Mouse (Mus musculus) lung, embryonic 14.5 days (tissue): ENCODE results near the gene Negr1. TPM values are rescaled to one million over a fixed set of nuclear protein-coding genes. Genes with fewer than 3 reads are reported as not detected.

Experiments used
- ATAC-seq: fragments of 200-750 bp; cut with Nextera tagmentation; 2 replicates; pipeline ENCODE4 v1.8.0; 2017; ENCODE audit warnings: mild to moderate bottlenecking, moderate TSS enrichment, moderate library complexity; ENCODE audit not compliant: insufficient read depth
- DNase-seq: peaks from one replicate; pipeline ENCODE4 v3.0.0-alpha.2; 2015
- H3K27ac ChIP-seq: fragments of 300-500 bp; sonication (generic); 2 replicates; pipeline ENCODE4 v1.5.1; 2014; ENCODE audit warnings: low read depth, mild to moderate bottlenecking, moderate library complexity
- H3K27me3 ChIP-seq: fragments of 300-500 bp; sonication (generic); 2 replicates; pipeline ENCODE4 v1.6.1; 2014; ENCODE audit warnings: low read length, control low read depth; ENCODE audit not compliant: insufficient read depth
- H3K36me3 ChIP-seq: fragments of 300-500 bp; sonication (generic); 2 replicates; pipeline ENCODE4 v1.6.1; 2014; ENCODE audit warnings: control low read depth; ENCODE audit not compliant: insufficient read depth
- H3K4me1 ChIP-seq: fragments of 300-500 bp; sonication (generic); 2 replicates; pipeline ENCODE4 v1.6.1; 2014; ENCODE audit warnings: antibody characterized with exemption, control low read depth; ENCODE audit not compliant: insufficient read depth
- H3K4me2 ChIP-seq: fragments of 300-500 bp; sonication (generic); 2 replicates; pipeline ENCODE4 v1.6.1; 2014; ENCODE audit warnings: mild to moderate bottlenecking
- H3K4me3 ChIP-seq: fragments of 300-500 bp; sonication (generic); 2 replicates; pipeline ENCODE4 v1.5.1; 2014; ENCODE audit warnings: low read depth, low read length
- H3K9ac ChIP-seq: fragments of 300-500 bp; sonication (generic); 2 replicates; pipeline ENCODE4 v1.6.1; 2014
- H3K9me3 ChIP-seq: fragments of 300-500 bp; sonication (generic); 2 replicates; pipeline ENCODE4 v1.6.1; 2016; ENCODE audit warnings: low read depth, low read length, control low read depth
- CTCF ChIP-seq: IDR thresholded peaks from 2 replicates; pipeline ENCODE4 v1.5.1; 2016; ENCODE audit warnings: antibody characterized with exemption, low read depth
- WGBS: fragments of 180-500 bp; shearing (Covaris S2); extraction: QIAGEN DNeasy Blood & Tissue Kit; methylation state at CpG from one replicate; pipeline ENCODE4 v1.1.7; 2014; 5-methylcytosine and 5-hydroxymethylcytosine counted together
- polyA plus RNA-seq: library from polyadenylated mRNA; unstranded; fragments of >200 nt; fragmentation: Nextera tagmentation; extraction: Ambion mirVana; gene quantifications from 2 replicates; pipeline ENCODE4 v1.2.1, GENCODE M21; 2014

Gene Negr1
- polyA plus RNA-seq, 1 experiment from 2014 or later, result 7.8 TPM

DNA sequence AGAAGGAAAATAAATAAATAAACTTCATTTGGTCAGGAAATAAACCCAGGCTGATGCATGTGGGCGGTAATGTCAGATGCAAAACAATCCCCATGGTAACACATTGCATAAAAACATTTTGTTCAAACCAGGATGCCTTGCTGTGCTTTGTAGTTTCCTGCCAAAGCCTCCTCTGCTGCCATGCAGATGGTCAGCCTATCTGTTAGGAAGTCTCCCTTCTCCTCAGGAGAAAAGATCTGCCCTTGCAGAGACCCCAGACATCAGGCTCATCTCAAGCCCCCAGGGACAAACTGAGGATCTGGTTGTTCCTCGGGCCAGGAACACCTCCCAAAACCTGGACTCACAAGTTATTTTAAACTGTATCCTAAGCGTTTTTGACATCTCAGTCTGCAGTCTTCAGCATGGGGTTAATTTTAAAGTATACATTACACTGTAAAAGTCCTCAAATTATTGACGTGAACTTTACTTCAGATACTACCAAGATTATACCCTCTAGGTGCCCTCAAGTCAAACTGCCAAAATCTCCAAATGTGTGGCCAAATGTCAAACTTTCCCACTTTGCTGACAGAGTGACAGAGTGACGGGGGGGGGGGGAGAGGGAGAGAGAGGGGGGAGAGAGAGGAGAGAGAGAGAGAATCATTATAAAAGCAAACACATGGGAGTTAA lies 366.9 kb downstream of the Negr1 start:
- no peaks in the 10 kb centered on the region for H3K36me3 ChIP-seq
- H3K27me3 ChIP-seq, result no peaks in the 10 kb centered on the region
- no peak overlapping the region for H3K4me2 ChIP-seq
- WGBS, result 48% methylated on average over 5 of the region's 5 CpGs
- TF ChIP-seq CTCF, result no peak
- H3K4me3 ChIP-seq, result no peak overlapping the region
- no peak overlapping the region for H3K27ac ChIP-seq
- no peak overlapping the region for H3K9ac ChIP-seq
- DNase-seq (peak; percentile 30), ATAC-seq (peak; percentile 22; the same call in 1 of the 2 replicates)
- H3K9me3 ChIP-seq, result no peaks in the 10 kb centered on the region
- H3K4me1 ChIP-seq, result no peaks in the 10 kb centered on the region; the same call in 1 of the 2 replicates

DNA sequence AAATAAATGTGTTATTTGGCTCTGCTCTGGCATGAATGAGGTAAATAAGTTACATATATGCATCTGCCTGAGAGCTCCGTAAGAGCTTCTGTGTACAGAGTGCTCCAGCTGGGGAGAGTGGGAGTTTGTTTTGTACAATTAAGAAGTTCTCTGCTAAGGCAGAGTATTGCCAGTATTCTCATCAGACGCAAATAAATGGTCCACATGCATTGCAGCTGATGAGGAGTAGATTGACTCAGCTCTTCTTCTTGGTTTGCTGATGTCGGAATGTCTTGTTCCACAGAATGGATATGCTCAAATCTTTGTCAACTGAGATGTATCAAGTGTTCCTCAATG lies 367.4 kb downstream of the Negr1 start:
- Histone ChIP-seq H3K9ac (no peak overlapping the region), H3K4me2 (no peak overlapping the region), H3K36me3 (no peaks in the 10 kb centered on the region), H3K4me3 (no peak overlapping the region), H3K9me3 (no peaks in the 10 kb centered on the region), H3K27me3 (no peaks in the 10 kb centered on the region), H3K4me1 (no peaks in the 10 kb centered on the region; the same call in 1 of the 2 replicates), H3K27ac (no peak overlapping the region)
- DNase-seq (peak; percentile 25), ATAC-seq (peak; percentile 54; the same call in 1 of the 2 replicates)
- no peak for TF ChIP-seq CTCF
- WGBS, result 68% methylated on average over 3 of the region's 3 CpGs

DNA sequence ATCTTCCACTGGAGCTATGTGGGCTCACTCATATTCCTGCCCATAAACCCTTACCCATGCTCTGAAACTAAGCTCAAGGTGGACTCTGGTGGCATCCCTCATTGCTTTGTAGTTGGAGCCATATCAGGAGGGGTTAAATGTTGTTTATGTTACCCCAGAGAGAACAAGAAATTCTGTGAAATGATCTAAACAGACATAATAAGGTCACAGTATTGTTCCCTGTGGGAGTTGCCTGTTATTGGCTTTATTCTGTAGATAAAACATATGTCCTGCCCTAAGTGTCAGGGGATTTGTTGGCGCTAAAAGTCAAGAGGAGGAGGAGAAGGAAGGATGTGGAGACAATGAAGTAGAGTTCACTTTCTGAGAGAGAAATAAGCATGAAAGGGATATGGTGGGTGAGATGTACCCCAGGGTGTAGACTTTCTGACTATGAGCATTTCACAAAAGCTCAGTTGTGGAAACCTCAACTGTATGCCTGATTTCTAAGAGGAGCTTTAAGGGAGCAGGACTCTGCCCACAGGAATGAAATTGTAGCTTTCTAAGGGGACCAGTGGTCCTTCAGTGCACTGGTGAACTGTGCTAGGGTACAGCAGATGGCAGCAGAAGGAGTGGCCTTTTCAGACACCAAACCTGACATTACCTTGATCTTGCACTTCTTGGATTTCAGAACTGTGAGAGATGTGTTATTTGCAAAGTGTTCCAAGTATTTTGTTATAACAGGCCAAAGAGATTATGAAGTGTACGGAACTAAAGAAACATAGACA lies 368.3 kb downstream of the Negr1 start:
- no peak overlapping the region for H3K9ac ChIP-seq
- WGBS, result 67% methylated on average over 2 of the region's 2 CpGs
- no peak overlapping the region for H3K4me3 ChIP-seq
- DNase-seq (no peak), ATAC-seq (0 out of 2 replicates have a peak, but pooled peaks have one; percentile 33)
- H3K9me3 ChIP-seq, result no peaks in the 10 kb centered on the region
- no peaks in the 10 kb centered on the region for H3K36me3 ChIP-seq
- no peaks in the 10 kb centered on the region; the same call in 1 of the 2 replicates for H3K4me1 ChIP-seq
- no peak for TF ChIP-seq CTCF
- no peak overlapping the region for H3K4me2 ChIP-seq
- H3K27ac ChIP-seq, result no peak overlapping the region
- no peaks in the 10 kb centered on the region for H3K27me3 ChIP-seq

GRCm38 (mm10) chr3:156931011-156931410 lies 369.4 kb downstream of the Negr1 start:
- 75% methylated on average over 2 of the region's 2 CpGs for WGBS
- no peak for DNase-seq
- Histone ChIP-seq H3K4me2 (no peak overlapping the region), H3K4me1 (no peaks in the 10 kb centered on the region; the same call in 1 of the 2 replicates), H3K4me3 (no peak overlapping the region), H3K9ac (no peak overlapping the region), H3K36me3 (no peaks in the 10 kb centered on the region), H3K9me3 (no peaks in the 10 kb centered on the region), H3K27me3 (no peaks in the 10 kb centered on the region), H3K27ac (no peak overlapping the region)
- no peak for ATAC-seq
- TF ChIP-seq CTCF, result no peak

GRCm38 (mm10) chr3:156931540-156931939 lies 369.9 kb downstream of the Negr1 start:
- no peaks in the 10 kb centered on the region for H3K36me3 ChIP-seq
- 85% methylated on average over 1 of the region's 1 CpGs for WGBS
- no peak overlapping the region for H3K27ac ChIP-seq

DNA sequence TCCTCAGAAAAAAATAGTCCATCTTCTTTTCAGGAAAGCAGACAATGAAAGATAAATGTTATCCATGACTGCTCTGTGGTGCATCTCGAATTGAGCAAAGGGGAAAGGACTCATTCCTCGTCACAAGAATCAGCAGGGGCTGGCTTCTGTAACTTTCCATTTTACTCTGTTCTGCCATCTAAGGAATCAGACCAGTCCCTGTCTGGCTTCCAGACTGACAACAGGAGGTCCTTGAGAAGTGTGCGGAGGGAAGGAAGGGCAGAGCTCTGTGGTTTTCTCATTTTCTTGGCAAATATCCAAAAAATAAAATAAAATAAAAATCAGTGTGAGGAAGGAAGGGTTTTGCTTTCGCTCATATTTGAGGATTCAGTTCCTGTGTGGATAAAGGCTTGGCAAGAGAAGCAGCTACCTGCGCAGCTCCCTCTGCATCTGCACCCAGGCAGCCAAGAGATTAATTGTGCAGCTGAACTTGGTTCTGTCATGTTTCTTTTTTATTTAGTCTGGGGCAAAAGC lies 373.2 kb downstream of the Negr1 start:
- peak; percentile 9 for DNase-seq
- H3K27me3 ChIP-seq, result no peaks in the 10 kb centered on the region
- 52% methylated on average over 5 of the region's 5 CpGs for WGBS
- no peak for TF ChIP-seq CTCF
- H3K36me3 ChIP-seq, result no peaks in the 10 kb centered on the region
- H3K9me3 ChIP-seq, result no peaks in the 10 kb centered on the region
- no peaks in the 10 kb centered on the region for H3K4me1 ChIP-seq
- no peak overlapping the region for H3K9ac ChIP-seq
- H3K27ac ChIP-seq, result no peak overlapping the region
- ATAC-seq, result no peak
- H3K4me3 ChIP-seq, result no peak overlapping the region
- H3K4me2 ChIP-seq, result no peak overlapping the region

More at GRCm38 (mm10) chr3:156931540-156931939, 369.9 kb downstream of the Negr1 start:
- no peak for ATAC-seq
- Histone ChIP-seq H3K4me2 (no peak overlapping the region), H3K4me3 (no peak overlapping the region), H3K27me3 (no peaks in the 10 kb centered on the region), H3K9me3 (no peaks in the 10 kb centered on the region), H3K9ac (no peak overlapping the region), H3K4me1 (no peaks in the 10 kb centered on the region; the same call in 1 of the 2 replicates)
- DNase-seq, result no peak
- no peak for TF ChIP-seq CTCF

DNA sequence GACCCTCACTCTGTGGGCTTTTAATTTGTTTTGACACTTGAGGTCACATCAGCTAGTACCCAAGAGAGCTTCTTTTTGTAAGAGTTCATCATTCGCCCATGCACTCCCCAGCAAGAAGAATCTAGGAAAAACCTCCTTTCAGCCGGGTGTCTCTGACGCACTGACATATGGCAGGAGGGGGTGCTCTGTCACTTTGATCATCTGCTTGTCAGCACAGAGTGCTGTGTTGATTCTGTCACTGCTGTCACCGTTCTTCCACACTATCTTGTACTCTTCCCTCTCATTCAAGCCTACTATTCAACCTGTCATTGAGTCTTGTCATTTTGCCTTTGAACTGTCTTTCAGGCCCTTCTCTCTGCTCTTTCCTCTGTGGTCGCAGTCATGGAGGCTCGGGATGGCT lies 385.8 kb downstream of the Negr1 start:
- Histone ChIP-seq H3K4me3 (no peak overlapping the region), H3K9ac (no peak overlapping the region), H3K4me2 (no peak overlapping the region), H3K27me3 (no peaks in the 10 kb centered on the region), H3K36me3 (no peaks in the 10 kb centered on the region), H3K4me1 (no peaks in the 10 kb centered on the region), H3K9me3 (no peaks in the 10 kb centered on the region), H3K27ac (no peak overlapping the region)
- TF ChIP-seq CTCF, result no peak
- ATAC-seq, result peak; percentile 52; the same call in 1 of the 2 replicates
- 23% methylated on average over 6 of the region's 6 CpGs for WGBS
- peak; percentile 24 for DNase-seq
